Mouse (Mus musculus) c-Kit-positive CD71-positive TER-119-negative erythroid progenitor cells, embryonic 14.5 days (primary cell): ENCODE data around the gene 1110025L11Rik.
"Not testable (repeated sequence)": the region's sequence is repeated elsewhere in the genome, so short reads cannot be mapped to it uniquely, and the experiment has no call there.

ENCODE experiments used
- DNase-seq: peaks from one replicate; pipeline ENCODE4 v3.0.0-alpha.2; 2013; ENCODE audit warnings: low read depth

Gene 1110025L11Rik

DNA sequence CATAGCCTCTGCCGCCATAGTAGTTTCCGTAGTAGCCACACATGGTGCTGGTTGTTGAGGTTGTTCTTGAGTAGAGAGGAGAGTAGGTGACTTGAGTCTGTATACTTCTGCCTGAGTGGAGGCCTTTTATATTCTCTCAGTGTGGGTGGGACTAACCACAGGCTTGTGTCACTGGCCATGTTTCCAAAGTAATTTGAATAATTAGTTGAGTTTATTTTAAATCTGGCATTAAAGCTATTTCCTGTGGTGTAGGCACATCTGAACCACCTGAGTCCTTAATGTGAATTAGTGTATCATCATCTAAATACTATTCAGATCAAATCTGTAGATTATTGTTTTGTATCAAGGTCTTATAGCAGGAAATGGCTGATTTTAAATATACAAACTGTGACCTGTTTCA lies at the start of gene 1110025L11Rik:
Gene 1110025L11Rik, minus strand, starts transcription at position 101 of the 400 bp plus-strand sequence.
- DNase-seq: not testable (repeated sequence)

- DNase-seq: peak; percentile 1
Measured at GRCm38 (mm10) chr16:89071041-89071440, 7.2 kb upstream of the 1110025L11Rik start.

GRCm38 (mm10) chr16:89047783-89048182 lies 16.0 kb downstream of the 1110025L11Rik start, which contains the start of gene Krtap6-5:
Krtap6-5 (minus strand) TSS chr16:89047883.
- DNase-seq: no peak

DNA sequence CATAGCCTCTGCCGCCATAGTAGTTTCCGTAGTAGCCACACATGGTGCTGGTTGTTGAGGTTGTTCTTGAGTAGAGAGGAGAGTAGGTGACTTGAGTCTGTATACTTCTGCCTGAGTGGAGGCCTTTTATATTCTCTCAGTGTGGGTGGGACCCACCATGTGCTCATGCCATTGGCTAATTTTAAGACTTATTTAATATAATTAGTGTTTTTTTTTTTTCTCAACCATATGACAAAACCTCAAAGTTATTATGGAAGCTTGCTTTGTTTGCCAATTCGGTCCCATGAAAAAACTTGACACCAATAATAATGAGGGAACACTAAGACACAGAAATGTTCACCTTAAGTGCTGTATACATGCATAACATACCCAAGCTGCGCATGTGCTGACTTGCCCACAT lies 22.4 kb downstream of the 1110025L11Rik start, which contains the start of gene Gm10228:
Gene Gm10228, minus strand, starts transcription at position 101 of the 400 bp plus-strand sequence.
- DNase-seq: not testable (repeated sequence)

- DNase-seq: not testable (repeated sequence)
Measured at GRCm38 (mm10) chr16:89031399-89031798, 32.4 kb downstream of the 1110025L11Rik start, which contains the start of gene Krtap6-1. Krtap6-1 (plus strand) TSS chr16:89031699.

GRCm38 (mm10) chr16:89014984-89015383 lies 48.8 kb downstream of the 1110025L11Rik start, which contains the start of gene Gm10229:
Gm10229 (plus strand) TSS chr16:89015284.
- DNase-seq: not testable (repeated sequence)

DNA sequence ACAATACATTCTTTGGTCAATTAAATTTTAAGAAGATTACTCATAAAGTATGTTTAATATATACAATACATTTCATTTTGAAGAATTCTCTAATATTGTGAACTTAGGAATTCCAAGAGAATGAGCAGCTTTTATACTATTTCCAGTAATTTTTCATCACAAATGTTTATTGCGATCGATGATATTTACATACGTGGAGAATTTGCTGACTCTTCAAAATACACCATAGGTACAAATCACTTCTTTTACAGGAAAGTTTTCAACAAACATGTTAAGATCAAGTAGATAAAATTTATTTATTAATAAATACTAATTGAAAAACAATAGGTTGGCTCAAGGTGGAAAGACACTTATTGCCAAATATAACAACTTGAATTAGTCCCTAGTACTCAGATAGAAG lies 49.8 kb downstream of the 1110025L11Rik start:
- no peak for DNase-seq
